Mouse (Mus musculus): ENCODE measurements at regions not wholly inside any gene's neighbourhood (a gene's known extent, or its start where the extent isn't known, plus 50 kb on each side); places are given as distances from the start of the nearest gene placed in this dataset.

- DNase-seq: no peak
- TF ChIP-seq CTCF (IDR thresholded peaks at IDR 0.05; ENCODE audit: insufficient read depth, low read length): no peak
- TF ChIP-seq POLR2A (IDR thresholded peaks at IDR 0.05; ENCODE audit: borderline replicate concordance, extremely low read depth, low read depth, low read length): no peak
- Histone ChIP-seq H3K4me1 (ENCODE audit: control insufficient read depth, insufficient read depth, low read length) (no peaks in the 10 kb centered on the region), H3K4me3 (replicated peaks; ENCODE audit: extremely low read depth, low read depth, low read length) (no peak overlapping the region)
- WGBS: 80% methylated on average over 3 of the region's 3 CpGs
These were observed 80.0 kb downstream of the Tex36 start for GRCm38 (mm10) chr7:133521936-133522335.

- WGBS: 88% methylated on average over 3 of the region's 3 CpGs
- Histone ChIP-seq H3K4me3 (replicated peaks; ENCODE audit: extremely low read depth, low read depth, low read length) (no peak overlapping the region), H3K4me1 (ENCODE audit: control insufficient read depth, insufficient read depth, low read length) (no peaks in the 10 kb centered on the region)
- DNase-seq: no peak
- TF ChIP-seq CTCF (IDR thresholded peaks at IDR 0.05; ENCODE audit: insufficient read depth, low read length) (no peak), POLR2A (IDR thresholded peaks at IDR 0.05; ENCODE audit: borderline replicate concordance, extremely low read depth, low read depth, low read length) (no peak)
These were observed 83.0 kb downstream of the Tex36 start for GRCm38 (mm10) chr7:133518926-133519325.

- no peak for TF ChIP-seq CTCF (IDR thresholded peaks at IDR 0.05; ENCODE audit: insufficient read depth, low read length)
- TF ChIP-seq POLR2A (IDR thresholded peaks at IDR 0.05; ENCODE audit: borderline replicate concordance, extremely low read depth, low read depth, low read length): no peak
- 83% methylated on average over 5 of the region's 5 CpGs for WGBS
These were observed 84.4 kb downstream of the Tex36 start for GRCm38 (mm10) chr7:133517576-133517975.

GRCm38 (mm10) chr7:133510926-133511325, 91.0 kb downstream of the Tex36 start:
- TF ChIP-seq CTCF (IDR thresholded peaks at IDR 0.05; ENCODE audit: insufficient read depth, low read length): no peak
- no peak for TF ChIP-seq POLR2A (IDR thresholded peaks at IDR 0.05; ENCODE audit: borderline replicate concordance, extremely low read depth, low read depth, low read length)
- WGBS: 46% methylated on average over 5 of the region's 5 CpGs
- H3K4me1 ChIP-seq (ENCODE audit: control insufficient read depth, insufficient read depth, low read length): no peaks in the 10 kb centered on the region
- no peak overlapping the region for H3K4me3 ChIP-seq (replicated peaks; ENCODE audit: extremely low read depth, low read depth, low read length)
- DNase-seq: no peak

More at GRCm38 (mm10) chr7:133517576-133517975, 84.4 kb downstream of the Tex36 start:
- H3K4me3 ChIP-seq (replicated peaks; ENCODE audit: extremely low read depth, low read depth, low read length): no peak overlapping the region
- no peak for DNase-seq
- H3K4me1 ChIP-seq (ENCODE audit: control insufficient read depth, insufficient read depth, low read length): no peaks in the 10 kb centered on the region

DNA sequence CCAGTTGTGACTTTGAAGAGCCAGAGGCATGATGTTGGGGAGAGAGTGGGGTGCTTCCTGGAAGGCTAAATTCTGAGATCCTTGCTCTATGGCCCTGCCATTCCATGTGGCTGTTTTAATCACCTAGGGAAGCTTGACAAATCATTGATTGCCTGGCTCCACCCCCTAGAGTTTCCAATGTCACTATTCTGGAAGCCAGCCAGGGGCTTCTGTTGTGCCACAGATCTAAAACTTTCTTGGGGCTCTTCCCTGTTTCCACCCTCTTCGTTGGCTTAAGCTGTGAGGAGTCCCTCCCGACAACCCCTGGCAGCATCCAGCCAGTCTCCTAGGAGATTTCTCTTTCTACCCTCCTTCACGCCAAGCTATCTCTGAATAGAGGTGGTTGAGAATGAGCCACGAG, 92.5 kb downstream of the Tex36 start:
- 56% methylated on average over 4 of the region's 4 CpGs for WGBS
- DNase-seq: no peak
- TF ChIP-seq CTCF (IDR thresholded peaks at IDR 0.05; ENCODE audit: insufficient read depth, low read length): no peak
- TF ChIP-seq POLR2A (IDR thresholded peaks at IDR 0.05; ENCODE audit: borderline replicate concordance, extremely low read depth, low read depth, low read length): no peak
- no peak overlapping the region for H3K4me3 ChIP-seq (replicated peaks; ENCODE audit: extremely low read depth, low read depth, low read length)
- no peaks in the 10 kb centered on the region for H3K4me1 ChIP-seq (ENCODE audit: control insufficient read depth, insufficient read depth, low read length)

- WGBS: 69% methylated on average over 11 of the region's 11 CpGs
- H3K4me3 ChIP-seq (replicated peaks; ENCODE audit: extremely low read depth, low read depth, low read length): no peak overlapping the region
- TF ChIP-seq CTCF (IDR thresholded peaks at IDR 0.05; ENCODE audit: insufficient read depth, low read length) (no peak), POLR2A (IDR thresholded peaks at IDR 0.05; ENCODE audit: borderline replicate concordance, extremely low read depth, low read depth, low read length) (no peak)
- H3K4me1 ChIP-seq (ENCODE audit: control insufficient read depth, insufficient read depth, low read length): no peaks in the 10 kb centered on the region
- DNase-seq: no peak
These were observed 93.5 kb downstream of the Tex36 start for GRCm38 (mm10) chr7:133508370-133509012.

DNA sequence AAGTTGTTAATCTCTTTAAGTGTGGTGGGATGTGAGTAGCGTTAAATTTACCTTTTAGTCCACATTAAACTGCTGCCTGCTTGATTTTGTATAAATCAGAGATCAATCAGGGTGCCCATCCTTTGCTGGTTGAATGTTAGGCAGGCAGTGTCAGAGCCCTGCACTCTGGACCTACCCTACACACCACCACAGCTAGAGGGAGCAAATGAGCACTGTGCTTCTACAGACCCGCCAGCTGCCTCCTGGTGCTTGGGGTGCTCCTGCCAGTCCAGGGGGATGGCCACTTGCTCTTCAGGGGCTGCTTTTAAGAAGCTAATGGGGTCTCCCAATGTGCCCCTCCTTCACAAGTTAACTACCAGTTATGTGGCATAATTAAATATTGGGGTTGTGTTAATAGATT, 96.3 kb downstream of the Tex36 start:
- Histone ChIP-seq H3K4me1 (ENCODE audit: control insufficient read depth, insufficient read depth, low read length) (no peaks in the 10 kb centered on the region), H3K4me3 (replicated peaks; ENCODE audit: extremely low read depth, low read depth, low read length) (no peak overlapping the region)
- no peak for DNase-seq
- TF ChIP-seq POLR2A (IDR thresholded peaks at IDR 0.05; ENCODE audit: borderline replicate concordance, extremely low read depth, low read depth, low read length) (no peak), CTCF (IDR thresholded peaks at IDR 0.05; ENCODE audit: insufficient read depth, low read length) (no peak)
- 82% methylated on average over 2 of the region's 2 CpGs for WGBS

DNA sequence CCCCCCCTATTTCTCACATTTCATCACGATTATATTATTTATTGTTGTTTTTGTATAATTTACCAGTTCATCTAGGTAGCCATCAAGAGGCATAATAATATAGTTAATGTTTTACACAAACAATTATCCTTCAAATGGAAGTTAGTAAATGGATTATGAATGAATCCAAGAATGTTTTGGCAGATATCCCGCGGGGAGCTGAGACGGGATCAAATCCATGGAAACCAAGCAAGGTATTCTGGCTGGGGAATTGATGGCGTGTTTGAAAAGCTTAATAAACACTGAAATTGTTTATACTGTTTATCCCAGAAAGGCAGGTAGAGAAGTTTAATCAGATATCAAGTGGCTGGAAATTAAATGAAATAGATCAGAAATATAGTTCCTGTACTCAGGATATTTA, 98.0 kb downstream of the Tex36 start:
- Histone ChIP-seq H3K4me1 (ENCODE audit: control insufficient read depth, insufficient read depth, low read length) (no peaks in the 10 kb centered on the region), H3K4me3 (replicated peaks; ENCODE audit: extremely low read depth, low read depth, low read length) (no peak overlapping the region)
- DNase-seq: no peak
- TF ChIP-seq POLR2A (IDR thresholded peaks at IDR 0.05; ENCODE audit: borderline replicate concordance, extremely low read depth, low read depth, low read length): no peak
- no peak for TF ChIP-seq CTCF (IDR thresholded peaks at IDR 0.05; ENCODE audit: insufficient read depth, low read length)
- 80% methylated on average over 5 of the region's 5 CpGs for WGBS

GRCm38 (mm10) chr7:133502731-133503130, 99.2 kb downstream of the Tex36 start:
- DNase-seq: no peak
- Histone ChIP-seq H3K4me3 (replicated peaks; ENCODE audit: extremely low read depth, low read depth, low read length) (no peak overlapping the region), H3K4me1 (ENCODE audit: control insufficient read depth, insufficient read depth, low read length) (no peaks in the 10 kb centered on the region)
- TF ChIP-seq CTCF (IDR thresholded peaks at IDR 0.05; ENCODE audit: insufficient read depth, low read length): no peak
- TF ChIP-seq POLR2A (IDR thresholded peaks at IDR 0.05; ENCODE audit: borderline replicate concordance, extremely low read depth, low read depth, low read length): no peak
- 52% methylated on average over 4 of the region's 4 CpGs for WGBS

DNA sequence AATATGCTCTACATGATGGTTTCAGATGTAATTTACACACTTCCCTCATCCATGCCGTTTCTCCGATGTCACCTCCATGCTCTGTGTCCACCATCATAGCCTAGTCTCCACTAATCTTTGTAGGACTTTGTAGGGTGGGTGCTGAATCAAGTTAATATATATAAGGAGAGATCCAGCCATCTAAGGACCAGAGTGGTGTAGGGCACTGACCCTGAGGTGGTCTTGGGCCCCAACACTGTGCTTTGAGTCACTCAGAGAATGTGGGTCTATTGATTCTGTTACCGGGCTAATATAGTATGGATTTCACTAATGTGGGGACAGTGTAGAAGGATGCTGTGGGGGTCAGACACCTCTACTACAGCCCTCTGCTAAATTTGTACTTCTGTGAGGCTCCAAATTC, 104.4 kb downstream of the Tex36 start:
- no peaks in the 10 kb centered on the region for H3K4me1 ChIP-seq (ENCODE audit: control insufficient read depth, insufficient read depth, low read length)
- no peak for DNase-seq
- TF ChIP-seq POLR2A (IDR thresholded peaks at IDR 0.05; ENCODE audit: borderline replicate concordance, extremely low read depth, low read depth, low read length) (no peak), CTCF (IDR thresholded peaks at IDR 0.05; ENCODE audit: insufficient read depth, low read length) (no peak)
- H3K4me3 ChIP-seq (replicated peaks; ENCODE audit: extremely low read depth, low read depth, low read length): no peak overlapping the region
- 98% methylated on average over 3 of the region's 3 CpGs for WGBS
